Mouse (Mus musculus): Measurements from ENCODE around the gene Olfr1264. TPM values are rescaled to one million over a fixed set of nuclear protein-coding genes. Genes with fewer than 3 reads are reported as not detected.

Olfr1264 gene
- polyA plus RNA-seq (2016; fragmentation: Nextera tagmentation; extraction: Ambion mirVana), result not detected in 2 replicates

GRCm38 (mm10) chr2:90025477-90025876 is at the start of gene Olfr1264:
Olfr1264 (minus strand) TSS chr2:90025577.
- 52% methylated on average over 2 of the region's 2 CpGs for WGBS

GRCm38 (mm10) chr2:90070065-90070464 is 44.7 kb upstream of the Olfr1264 start:
- Histone ChIP-seq H3K27me3 (replicated peaks; ENCODE audit: low read depth, poor library complexity, severe bottlenecking) (no peaks in the 10 kb centered on the region), H3K36me3 (replicated peaks) (no peaks in the 10 kb centered on the region), H3K9me3 (no peaks in the 10 kb centered on the region), H3K4me3 (no peak overlapping the region), H3K4me1 (no peaks in the 10 kb centered on the region), H3K27ac (replicated peaks) (no peak overlapping the region)
- DNase-seq (ENCODE audit: low spot score), result no peak
- 74% methylated on average over 2 of the region's 2 CpGs for WGBS

More at GRCm38 (mm10) chr2:90025477-90025876, at the start of gene Olfr1264:
- no peaks in the 10 kb centered on the region for H3K27me3 ChIP-seq (replicated peaks; ENCODE audit: low read depth, poor library complexity, severe bottlenecking)
- no peak within 1 kb of the TSS for H3K4me3 ChIP-seq
- no peaks in the 10 kb centered on the region for H3K4me1 ChIP-seq
- H3K36me3 ChIP-seq (replicated peaks), result no peaks in the 10 kb centered on the region
- DNase-seq (ENCODE audit: low spot score), result no peak
- H3K9me3 ChIP-seq, result no peaks in the 10 kb centered on the region
- H3K27ac ChIP-seq (replicated peaks), result no peak within 1 kb of the TSS

GRCm38 (mm10) chr2:90063494-90063893 is 38.1 kb upstream of the Olfr1264 start, which contains the start of gene Olfr140:
Olfr140 (minus strand) TSS chr2:90063594.
- no peaks in the 10 kb centered on the region for H3K9me3 ChIP-seq
- H3K27ac ChIP-seq (replicated peaks), result no peak within 1 kb of the TSS
- no peak within 1 kb of the TSS for H3K4me3 ChIP-seq
- H3K4me1 ChIP-seq, result no peaks in the 10 kb centered on the region
- no peak for DNase-seq (ENCODE audit: low spot score)
- no peaks in the 10 kb centered on the region for H3K27me3 ChIP-seq (replicated peaks; ENCODE audit: low read depth, poor library complexity, severe bottlenecking)
- H3K36me3 ChIP-seq (replicated peaks), result no peaks in the 10 kb centered on the region

DNA sequence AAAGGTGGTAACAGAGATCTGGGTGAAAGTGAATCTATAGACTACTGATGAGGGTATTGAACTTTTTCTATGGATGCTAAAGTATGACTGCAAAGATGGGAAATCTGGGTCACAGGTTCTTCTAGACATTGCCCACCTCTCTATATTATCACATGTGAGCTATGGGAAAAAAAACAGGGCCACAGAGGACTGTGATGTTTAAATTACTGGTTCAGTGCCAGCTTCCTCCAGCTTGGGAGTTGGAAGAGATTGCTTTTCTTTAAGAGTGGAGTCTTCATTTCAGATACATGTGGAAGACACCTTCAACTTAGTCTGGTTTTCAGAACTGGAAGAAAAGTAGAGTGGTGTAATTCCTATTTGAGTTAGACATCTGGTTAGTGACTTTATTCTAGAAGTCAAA is 9.7 kb upstream of the Olfr1264 start, which contains the start of gene Olfr1265:
Gene Olfr1265, plus strand, starts transcription at position 301 of the 400 bp plus-strand sequence.
- no peaks in the 10 kb centered on the region for H3K4me1 ChIP-seq
- H3K4me3 ChIP-seq, result no peak within 1 kb of the TSS
- H3K27me3 ChIP-seq (replicated peaks; ENCODE audit: low read depth, poor library complexity, severe bottlenecking), result no peaks in the 10 kb centered on the region
- no peaks in the 10 kb centered on the region for H3K36me3 ChIP-seq (replicated peaks)
- H3K9me3 ChIP-seq, result no peaks in the 10 kb centered on the region
- no peak for DNase-seq (ENCODE audit: low spot score)
- H3K27ac ChIP-seq (replicated peaks), result no peak within 1 kb of the TSS

- Histone ChIP-seq H3K27ac (replicated peaks) (no peak within 1 kb of the TSS), H3K4me3 (no peak within 1 kb of the TSS), H3K4me1 (no peaks in the 10 kb centered on the region), H3K9me3 (no peaks in the 10 kb centered on the region), H3K27me3 (replicated peaks; ENCODE audit: low read depth, poor library complexity, severe bottlenecking) (no peaks in the 10 kb centered on the region), H3K36me3 (replicated peaks) (no peaks in the 10 kb centered on the region)
- 83% methylated on average over 2 of the region's 2 CpGs for WGBS
- DNase-seq (ENCODE audit: low spot score), result no peak
Observed at GRCm38 (mm10) chr2:90011831-90012230, 13.5 kb downstream of the Olfr1264 start, which contains the start of gene Olfr1263. Olfr1263 (plus strand) TSS chr2:90012131.

- no peak for DNase-seq (ENCODE audit: low spot score)
- Histone ChIP-seq H3K27me3 (replicated peaks; ENCODE audit: low read depth, poor library complexity, severe bottlenecking) (no peaks in the 10 kb centered on the region), H3K27ac (replicated peaks) (no peak within 1 kb of the TSS), H3K4me1 (no peaks in the 10 kb centered on the region), H3K36me3 (replicated peaks) (no peaks in the 10 kb centered on the region), H3K4me3 (no peak within 1 kb of the TSS), H3K9me3 (no peaks in the 10 kb centered on the region)
Observed at GRCm38 (mm10) chr2:89999845-90000244, 25.5 kb downstream of the Olfr1264 start, which contains the start of gene Olfr1262. Olfr1262 (plus strand) TSS chr2:90000145.

GRCm38 (mm10) chr2:89990921-89991320 is 34.5 kb downstream of the Olfr1264 start, which contains the start of gene Olfr1261:
Olfr1261 (plus strand) TSS chr2:89991221.
- Histone ChIP-seq H3K36me3 (replicated peaks) (no peaks in the 10 kb centered on the region), H3K4me3 (no peak within 1 kb of the TSS), H3K27me3 (replicated peaks; ENCODE audit: low read depth, poor library complexity, severe bottlenecking) (no peaks in the 10 kb centered on the region), H3K9me3 (no peaks in the 10 kb centered on the region), H3K4me1 (no peaks in the 10 kb centered on the region), H3K27ac (replicated peaks) (no peak within 1 kb of the TSS)
- DNase-seq (ENCODE audit: low spot score), result no peak

GRCm38 (mm10) chr2:89977709-89978108 is 47.7 kb downstream of the Olfr1264 start:
- DNase-seq (ENCODE audit: low spot score), result no peak
- H3K27ac ChIP-seq (replicated peaks), result no peak overlapping the region
- H3K4me1 ChIP-seq, result no peaks in the 10 kb centered on the region
- H3K27me3 ChIP-seq (replicated peaks; ENCODE audit: low read depth, poor library complexity, severe bottlenecking), result no peaks in the 10 kb centered on the region
- no peak overlapping the region for H3K4me3 ChIP-seq
- no peaks in the 10 kb centered on the region for H3K36me3 ChIP-seq (replicated peaks)
- H3K9me3 ChIP-seq, result no peaks in the 10 kb centered on the region
- WGBS, result 91% methylated on average over 2 of the region's 2 CpGs

GRCm38 (mm10) chr2:89974184-89974583 is 51.2 kb downstream of the Olfr1264 start, which contains the start of gene Olfr1260:
Olfr1260 (plus strand) TSS chr2:89974340.
- Histone ChIP-seq H3K27me3 (replicated peaks; ENCODE audit: low read depth, poor library complexity, severe bottlenecking) (no peaks in the 10 kb centered on the region), H3K4me3 (no peak within 1 kb of the TSS), H3K36me3 (replicated peaks) (no peaks in the 10 kb centered on the region), H3K4me1 (no peaks in the 10 kb centered on the region), H3K27ac (replicated peaks) (no peak within 1 kb of the TSS), H3K9me3 (no peaks in the 10 kb centered on the region)
- 88% methylated on average over 2 of the region's 2 CpGs for WGBS
- no peak for DNase-seq (ENCODE audit: low spot score)

Other genes with a start within 250 kb of the Olfr1264 start
- not detected in 2 replicates for gene Olfr1254, start 232.0 kb downstream of the Olfr1264 start, polyA plus RNA-seq (2016; fragmentation: Nextera tagmentation; extraction: Ambion mirVana)
- not detected in 2 replicates for gene Olfr1255, start 213.5 kb downstream of the Olfr1264 start, polyA plus RNA-seq (2016; fragmentation: Nextera tagmentation; extraction: Ambion mirVana)
- not detected in 2 replicates for gene Olfr1256, start 184.0 kb downstream of the Olfr1264 start, polyA plus RNA-seq (2016; fragmentation: Nextera tagmentation; extraction: Ambion mirVana)
- not detected in 2 replicates for gene Olfr48, start 177.4 kb downstream of the Olfr1264 start, polyA plus RNA-seq (2016; fragmentation: Nextera tagmentation; extraction: Ambion mirVana)
- not detected in 2 replicates for gene Olfr1257, start 147.1 kb downstream of the Olfr1264 start, polyA plus RNA-seq (2016; fragmentation: Nextera tagmentation; extraction: Ambion mirVana)
- gene Olfr1258, start 98.3 kb downstream of the Olfr1264 start, polyA plus RNA-seq (2016; fragmentation: Nextera tagmentation; extraction: Ambion mirVana), result not detected in 2 replicates
- gene Olfr1259, start 76.9 kb downstream of the Olfr1264 start, polyA plus RNA-seq (2016; fragmentation: Nextera tagmentation; extraction: Ambion mirVana), result not detected in 2 replicates
- not detected in 2 replicates for gene Olfr1260, start 51.2 kb downstream of the Olfr1264 start, polyA plus RNA-seq (2016; fragmentation: Nextera tagmentation; extraction: Ambion mirVana)
- not detected in 2 replicates for gene Olfr1261, start 34.4 kb downstream of the Olfr1264 start, polyA plus RNA-seq (2016; fragmentation: Nextera tagmentation; extraction: Ambion mirVana)
- not detected in 2 replicates for gene Olfr1262, start 25.4 kb downstream of the Olfr1264 start, polyA plus RNA-seq (2016; fragmentation: Nextera tagmentation; extraction: Ambion mirVana)
- not detected in 2 replicates for gene Olfr1263, start 13.4 kb downstream of the Olfr1264 start, polyA plus RNA-seq (2016; fragmentation: Nextera tagmentation; extraction: Ambion mirVana)
- gene Olfr1265, start 9.8 kb upstream of the Olfr1264 start, polyA plus RNA-seq (2016; fragmentation: Nextera tagmentation; extraction: Ambion mirVana), result not detected in 2 replicates
- not detected in 2 replicates for gene Olfr140, start 38.0 kb upstream of the Olfr1264 start, polyA plus RNA-seq (2016; fragmentation: Nextera tagmentation; extraction: Ambion mirVana)
- not detected in 2 replicates for gene Olfr1269, start 95.8 kb upstream of the Olfr1264 start, polyA plus RNA-seq (2016; fragmentation: Nextera tagmentation; extraction: Ambion mirVana)
- not detected in 2 replicates for gene Olfr32, start 116.7 kb upstream of the Olfr1264 start, polyA plus RNA-seq (2016; fragmentation: Nextera tagmentation; extraction: Ambion mirVana)
- 0.04 TPM in 1 of 2 replicates, not detected in the other for gene Olfr1270, start 127.5 kb upstream of the Olfr1264 start, polyA plus RNA-seq (2016; fragmentation: Nextera tagmentation; extraction: Ambion mirVana)
- gene Olfr1506, start 198.9 kb upstream of the Olfr1264 start, polyA plus RNA-seq (2016; fragmentation: Nextera tagmentation; extraction: Ambion mirVana), result not detected in 2 replicates
- not detected in 2 replicates for gene Olfr142, start 232.0 kb upstream of the Olfr1264 start, polyA plus RNA-seq (2016; fragmentation: Nextera tagmentation; extraction: Ambion mirVana)
- not detected in 2 replicates for gene Olfr1271, start 245.5 kb upstream of the Olfr1264 start, polyA plus RNA-seq (2016; fragmentation: Nextera tagmentation; extraction: Ambion mirVana)

All from embryonic facial prominence, embryonic 10.5 days (tissue).